Mouse (Mus musculus): ENCODE data around the gene Itpr1.

GRCm38 (mm10) chr6:108545464-108545863 is 332.6 kb downstream of the Itpr1 start:
- TF ChIP-seq CTCF (IDR thresholded peaks at IDR 0.05; ENCODE audit: insufficient read depth, low read length) = no peak
- TF ChIP-seq POLR2A (IDR thresholded peaks at IDR 0.05; ENCODE audit: borderline replicate concordance, extremely low read depth, low read depth, low read length) = no peak

Measured in lung, adult 2 months (tissue).